Mouse (Mus musculus): ENCODE results near the gene 2310034G01Rik. TPM values are rescaled to one million over a fixed set of nuclear protein-coding genes. Genes with fewer than 3 reads are reported as not detected.
A peak's percentile ranks its signal among the peaks of the same experiment; 100 is the strongest.

Gene 2310034G01Rik
- polyA plus RNA-seq (2016; fragmentation: Nextera tagmentation; extraction: Ambion mirVana) = 1.3 and 1.8 TPM in 2 replicates

DNA sequence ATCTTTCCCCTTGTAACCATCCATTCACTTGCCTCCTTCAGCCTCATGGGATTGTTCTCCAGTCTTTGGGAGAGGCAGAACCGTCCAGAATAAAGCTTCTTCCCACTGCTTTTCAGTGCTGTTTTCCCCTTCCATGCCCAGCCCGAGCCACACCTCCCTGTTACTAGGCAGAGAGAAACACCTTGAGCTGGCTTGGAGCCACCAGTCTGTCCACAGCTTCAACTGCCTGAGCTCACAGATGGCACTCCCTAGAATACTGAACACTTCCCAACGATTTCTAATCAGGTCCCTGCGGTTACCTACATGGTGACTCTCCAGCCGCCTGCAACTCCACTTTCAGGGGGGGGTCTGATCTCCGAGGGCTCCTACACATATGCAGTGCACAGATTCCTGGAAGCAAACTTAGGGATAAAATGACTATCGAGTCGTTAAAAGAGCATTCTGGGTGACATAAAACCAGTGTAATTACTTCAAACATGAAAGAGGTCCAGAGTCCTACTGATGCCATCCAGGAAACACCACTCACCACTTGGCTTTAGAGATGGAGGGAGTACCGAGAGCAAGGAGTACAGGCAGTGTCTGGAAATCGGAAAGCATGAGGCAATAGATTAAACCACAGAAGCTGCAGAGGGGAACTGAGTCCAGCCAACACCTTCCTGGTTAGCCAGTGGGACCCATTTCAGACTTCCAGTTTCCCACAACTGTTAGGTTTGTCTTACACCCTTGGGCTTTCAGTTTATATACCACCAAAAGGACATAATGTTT lies at the start of gene 2310034G01Rik:
TSS of gene 2310034G01Rik (minus strand) at position 135 of the 765 bp plus-strand sequence.
- H3K9me3 ChIP-seq (replicated peaks) = no peaks in the 10 kb centered on the region
- peaks cover 20% of the 10 kb centered on the region for H3K4me1 ChIP-seq
- H3K4me3 ChIP-seq = peak within 1 kb of the TSS; percentile 76
- H3K27me3 ChIP-seq (ENCODE audit: low read depth, poor library complexity, severe bottlenecking) = peaks cover 72% of the 10 kb centered on the region
- 70% methylated on average over 10 of the region's 10 CpGs for WGBS
- no peak for DNase-seq (ENCODE audit: low spot score)
- H3K36me3 ChIP-seq = no peaks in the 10 kb centered on the region
- peak within 1 kb of the TSS; percentile 86 for H3K27ac ChIP-seq

- no peak overlapping the region; the same call in 1 of the 2 replicates for H3K4me3 ChIP-seq
- H3K9me3 ChIP-seq (replicated peaks) = no peaks in the 10 kb centered on the region
- H3K27ac ChIP-seq = no peak overlapping the region
- DNase-seq (ENCODE audit: low spot score) = no peak
- WGBS = 72% methylated on average over 7 of the region's 7 CpGs
- H3K27me3 ChIP-seq (ENCODE audit: low read depth, poor library complexity, severe bottlenecking) = no peaks in the 10 kb centered on the region
- H3K36me3 ChIP-seq = peaks cover 40% of the 10 kb centered on the region
- H3K4me1 ChIP-seq = peaks cover 35% of the 10 kb centered on the region
Observed at GRCm38 (mm10) chr19:46399886-46400285, 49.8 kb upstream of the 2310034G01Rik start.

- peaks cover 39% of the 10 kb centered on the region for H3K4me1 ChIP-seq
- H3K36me3 ChIP-seq = peaks cover 35% of the 10 kb centered on the region
- H3K27ac ChIP-seq = no peak overlapping the region
- WGBS = 84% methylated on average over 6 of the region's 6 CpGs
- no peaks in the 10 kb centered on the region for H3K27me3 ChIP-seq (ENCODE audit: low read depth, poor library complexity, severe bottlenecking)
- H3K9me3 ChIP-seq (replicated peaks) = no peaks in the 10 kb centered on the region
- DNase-seq (ENCODE audit: low spot score) = no peak
- no peak overlapping the region for H3K4me3 ChIP-seq
Observed at GRCm38 (mm10) chr19:46399372-46399771, 49.3 kb upstream of the 2310034G01Rik start.

DNA sequence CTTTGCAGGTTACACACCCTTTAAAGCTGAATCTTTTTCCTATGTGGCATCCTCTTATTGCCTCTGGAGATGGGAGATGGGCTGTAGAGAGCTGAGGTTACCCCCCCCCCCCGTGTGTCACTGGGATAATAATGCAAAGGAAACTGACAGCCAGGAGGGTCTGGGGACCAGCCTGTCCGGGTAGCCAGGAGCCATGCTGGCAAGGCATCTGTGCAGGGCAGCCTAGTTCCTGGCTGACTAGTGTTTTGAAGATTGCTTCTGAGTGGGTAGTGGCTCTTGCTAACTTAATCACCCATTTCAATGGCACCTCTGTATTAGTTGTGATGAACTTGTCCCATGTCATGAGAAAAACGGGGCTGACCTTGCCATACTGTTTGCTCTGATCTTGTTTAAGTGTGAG lies 48.3 kb upstream of the 2310034G01Rik start:
- 49% methylated on average over 3 of the region's 3 CpGs for WGBS

DNA sequence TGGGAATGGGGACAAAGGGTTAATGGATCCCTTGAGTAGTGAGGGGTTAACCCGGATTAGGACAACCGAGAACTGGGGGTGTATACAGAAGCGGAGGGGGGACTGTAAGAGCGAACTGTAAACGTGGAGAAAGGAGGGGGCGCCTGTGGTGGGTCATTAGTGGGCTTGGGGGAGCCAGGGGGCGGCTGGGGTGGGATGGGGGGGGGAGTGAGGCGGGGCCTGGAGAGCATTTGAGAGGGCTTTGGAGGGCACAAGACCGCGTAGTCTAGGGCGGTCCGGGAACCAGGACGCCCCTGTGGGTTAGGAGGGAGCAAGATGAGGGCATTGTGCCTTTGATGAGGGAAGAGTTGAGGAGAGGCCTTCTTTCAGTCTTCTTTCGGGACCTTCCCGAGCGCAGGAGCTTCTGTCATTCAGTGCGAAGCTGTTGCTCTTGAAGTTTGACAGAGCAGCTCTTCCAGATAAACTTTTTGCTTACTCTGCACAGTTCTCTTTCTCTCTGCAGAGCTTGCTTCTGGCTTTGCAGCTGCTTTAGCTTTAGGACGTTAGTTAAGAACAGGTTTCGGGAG lies 47.4 kb upstream of the 2310034G01Rik start:
- peak overlapping the region; percentile 93 for H3K27ac ChIP-seq
- peaks cover 17% of the 10 kb centered on the region for H3K36me3 ChIP-seq
- no peaks in the 10 kb centered on the region for H3K27me3 ChIP-seq (ENCODE audit: low read depth, poor library complexity, severe bottlenecking)
- peak; percentile 64 for DNase-seq (ENCODE audit: low spot score)
- no peaks in the 10 kb centered on the region for H3K9me3 ChIP-seq (replicated peaks)
- H3K4me3 ChIP-seq = peak overlapping the region; percentile 86
- 2% methylated on average over 19 of the region's 19 CpGs for WGBS
- H3K4me1 ChIP-seq = peaks cover 50% of the 10 kb centered on the region

More for the DNA sequence above, 48.3 kb upstream of the 2310034G01Rik start:
- Histone ChIP-seq H3K9me3 (replicated peaks) (no peaks in the 10 kb centered on the region), H3K27me3 (ENCODE audit: low read depth, poor library complexity, severe bottlenecking) (no peaks in the 10 kb centered on the region), H3K4me1 (peaks cover 49% of the 10 kb centered on the region), H3K27ac (no peak overlapping the region), H3K4me3 (peak overlapping the region; percentile 86), H3K36me3 (peaks cover 26% of the 10 kb centered on the region)
- no peak for DNase-seq (ENCODE audit: low spot score)

- H3K9me3 ChIP-seq (replicated peaks) = no peaks in the 10 kb centered on the region
- H3K27me3 ChIP-seq (ENCODE audit: low read depth, poor library complexity, severe bottlenecking) = no peaks in the 10 kb centered on the region
- WGBS = under 1% methylated on average over 57 of the region's 57 CpGs
- H3K36me3 ChIP-seq = peaks cover 15% of the 10 kb centered on the region
- H3K4me1 ChIP-seq = peaks cover 50% of the 10 kb centered on the region
- H3K27ac ChIP-seq = peak within 1 kb of the TSS; percentile 93
- H3K4me3 ChIP-seq = peak within 1 kb of the TSS; percentile 86
- DNase-seq (ENCODE audit: low spot score) = peak; percentile 95
Observed at GRCm38 (mm10) chr19:46396686-46397435, 46.8 kb upstream of the 2310034G01Rik start, which contains the start of gene Sufu. Gene Sufu, plus strand, starts transcription at chr19:46396896.

GRCm38 (mm10) chr19:46396109-46396508 lies 46.0 kb upstream of the 2310034G01Rik start:
- Histone ChIP-seq H3K4me1 (peaks cover 50% of the 10 kb centered on the region), H3K9me3 (replicated peaks) (no peaks in the 10 kb centered on the region), H3K4me3 (peak overlapping the region; percentile 70), H3K27me3 (ENCODE audit: low read depth, poor library complexity, severe bottlenecking) (no peaks in the 10 kb centered on the region), H3K27ac (0 out of 2 replicates have a peak overlapping the region, but pooled peaks have one; percentile 85), H3K36me3 (peaks cover 12% of the 10 kb centered on the region)
- DNase-seq (ENCODE audit: low spot score) = no peak
- 11% methylated on average over 8 of the region's 8 CpGs for WGBS

DNA sequence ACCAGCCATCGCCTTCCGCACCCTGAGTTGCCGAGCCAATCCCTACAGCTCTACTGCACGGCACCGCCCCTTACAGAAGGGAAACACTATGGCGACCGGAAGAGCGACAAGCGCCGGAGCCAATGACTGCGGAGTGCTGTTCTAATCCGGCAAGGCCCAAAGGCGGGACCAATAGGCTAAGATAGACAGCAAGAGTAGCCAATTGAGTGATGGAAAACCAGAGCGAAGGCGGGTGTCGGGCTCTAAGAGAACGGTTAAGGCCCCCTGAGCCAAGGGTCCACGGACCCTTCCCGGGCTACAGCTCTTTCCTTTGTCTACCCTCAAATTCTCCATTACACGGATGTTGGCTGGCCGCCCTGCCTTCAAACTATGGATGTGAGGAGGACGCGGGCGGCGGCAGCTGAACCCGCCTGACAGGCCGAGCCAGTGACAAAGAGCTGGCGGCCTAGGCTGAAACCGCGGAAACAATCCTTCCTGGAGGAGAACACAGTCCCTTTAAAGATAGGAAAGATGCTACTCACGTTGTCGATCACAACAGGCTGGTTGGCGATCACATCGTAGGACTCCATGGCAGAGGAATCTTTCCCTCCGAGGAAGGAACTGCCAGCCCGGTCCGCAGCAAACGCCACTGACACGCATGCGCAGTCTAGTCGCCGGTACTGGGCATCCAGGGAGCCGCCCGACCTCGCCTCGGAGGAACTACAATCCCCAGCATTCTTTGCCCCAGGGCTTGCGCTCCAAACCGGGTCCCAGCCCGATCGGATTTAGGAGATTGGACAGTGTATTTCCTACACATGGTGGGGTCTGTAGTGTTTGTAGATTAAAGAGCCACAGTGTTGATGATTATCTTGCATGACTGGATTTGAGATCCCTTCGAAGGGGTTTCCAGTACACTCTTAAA lies 45.3 kb upstream of the 2310034G01Rik start, which contains the start of gene Actr1a:
TSS of gene Actr1a (minus strand) at position 640 of the 901 bp plus-strand sequence.
- peak within 1 kb of the TSS; percentile 85 for H3K27ac ChIP-seq
- peak; percentile 98 for DNase-seq (ENCODE audit: low spot score)
- WGBS = under 1% methylated on average over 51 of the region's 51 CpGs
- H3K4me3 ChIP-seq = peak within 1 kb of the TSS; percentile 86
- H3K9me3 ChIP-seq (replicated peaks) = no peaks in the 10 kb centered on the region
- H3K4me1 ChIP-seq = peaks cover 49% of the 10 kb centered on the region
- no peaks in the 10 kb centered on the region for H3K27me3 ChIP-seq (ENCODE audit: low read depth, poor library complexity, severe bottlenecking)
- H3K36me3 ChIP-seq = peaks cover 12% of the 10 kb centered on the region

DNA sequence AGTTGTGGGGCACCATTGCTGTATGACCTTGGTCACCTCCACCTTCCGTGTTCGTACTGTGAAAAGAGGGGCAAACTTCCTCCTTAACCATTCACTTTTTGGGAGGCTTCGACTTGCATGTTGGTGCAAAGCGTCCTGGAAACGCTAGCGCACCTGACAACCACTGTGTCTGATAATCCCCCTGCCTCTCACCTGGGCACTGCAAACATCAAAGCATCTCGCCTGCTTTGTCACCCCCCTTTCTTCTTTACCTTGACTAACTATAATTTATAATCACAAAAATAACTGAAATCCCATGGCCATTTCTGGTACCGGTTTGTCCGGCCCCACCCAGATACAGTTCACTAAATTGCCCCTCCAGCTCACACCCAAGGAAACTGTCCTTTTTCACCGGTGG lies 44.6 kb upstream of the 2310034G01Rik start:
- H3K4me1 ChIP-seq = peaks cover 44% of the 10 kb centered on the region
- H3K9me3 ChIP-seq (replicated peaks) = no peaks in the 10 kb centered on the region
- H3K4me3 ChIP-seq = peak overlapping the region; percentile 70
- peaks cover 19% of the 10 kb centered on the region for H3K36me3 ChIP-seq
- DNase-seq (ENCODE audit: low spot score) = no peak
- 8% methylated on average over 10 of the region's 10 CpGs for WGBS
- no peaks in the 10 kb centered on the region for H3K27me3 ChIP-seq (ENCODE audit: low read depth, poor library complexity, severe bottlenecking)
- H3K27ac ChIP-seq = peak overlapping the region; percentile 85

DNA sequence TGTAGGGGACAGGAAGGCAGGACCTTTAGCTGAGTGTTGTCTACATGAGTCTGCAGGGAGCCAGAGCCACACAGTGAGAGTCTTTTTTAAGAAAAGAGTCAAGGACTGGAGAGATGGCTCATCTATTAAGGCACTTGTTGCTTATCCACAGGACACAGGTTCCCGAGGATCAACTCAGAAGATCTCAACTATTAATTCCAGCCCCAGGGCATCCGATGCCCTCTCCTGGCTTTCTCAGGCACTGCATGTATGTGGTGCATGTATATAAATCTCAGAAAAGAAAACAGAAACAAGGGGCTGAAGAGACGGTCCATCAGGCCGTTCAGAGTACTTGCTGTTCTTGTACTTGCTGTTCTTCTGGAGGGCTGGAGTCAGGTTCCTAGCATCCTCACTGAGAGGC lies 41.9 kb upstream of the 2310034G01Rik start:
- WGBS = 60% methylated on average over 4 of the region's 4 CpGs
- DNase-seq (ENCODE audit: low spot score) = no peak
- no peak overlapping the region for H3K4me3 ChIP-seq

DNA sequence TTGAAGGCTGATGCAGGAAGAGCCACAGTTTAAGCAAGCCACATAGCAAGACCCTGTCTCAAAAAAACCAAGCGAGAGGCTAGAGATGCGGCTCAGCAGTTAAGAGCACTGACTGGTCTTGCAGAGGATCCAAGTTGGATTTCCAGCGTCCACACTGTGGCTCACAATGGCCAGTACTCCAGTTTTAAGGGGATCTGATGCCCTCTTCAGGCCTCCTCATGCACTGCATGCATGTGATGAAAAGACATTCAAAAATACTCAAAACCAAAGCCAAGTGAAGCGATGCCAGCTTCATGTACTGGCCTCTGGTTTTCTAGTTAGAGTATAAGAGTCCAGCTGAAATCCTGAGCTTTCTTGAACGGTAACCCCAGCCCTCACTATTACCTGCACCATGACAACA lies 39.8 kb upstream of the 2310034G01Rik start:
- Histone ChIP-seq H3K9me3 (replicated peaks) (no peaks in the 10 kb centered on the region), H3K27me3 (ENCODE audit: low read depth, poor library complexity, severe bottlenecking) (no peaks in the 10 kb centered on the region), H3K36me3 (peaks cover 58% of the 10 kb centered on the region), H3K4me1 (peaks cover 17% of the 10 kb centered on the region), H3K4me3 (no peak overlapping the region), H3K27ac (no peak overlapping the region)
- WGBS = 81% methylated on average over 5 of the region's 5 CpGs
- DNase-seq (ENCODE audit: low spot score) = no peak

More for the DNA sequence above, 41.9 kb upstream of the 2310034G01Rik start:
- H3K36me3 ChIP-seq = peaks cover 38% of the 10 kb centered on the region
- no peak overlapping the region for H3K27ac ChIP-seq
- no peaks in the 10 kb centered on the region for H3K27me3 ChIP-seq (ENCODE audit: low read depth, poor library complexity, severe bottlenecking)
- H3K9me3 ChIP-seq (replicated peaks) = no peaks in the 10 kb centered on the region
- peaks cover 23% of the 10 kb centered on the region for H3K4me1 ChIP-seq

DNA sequence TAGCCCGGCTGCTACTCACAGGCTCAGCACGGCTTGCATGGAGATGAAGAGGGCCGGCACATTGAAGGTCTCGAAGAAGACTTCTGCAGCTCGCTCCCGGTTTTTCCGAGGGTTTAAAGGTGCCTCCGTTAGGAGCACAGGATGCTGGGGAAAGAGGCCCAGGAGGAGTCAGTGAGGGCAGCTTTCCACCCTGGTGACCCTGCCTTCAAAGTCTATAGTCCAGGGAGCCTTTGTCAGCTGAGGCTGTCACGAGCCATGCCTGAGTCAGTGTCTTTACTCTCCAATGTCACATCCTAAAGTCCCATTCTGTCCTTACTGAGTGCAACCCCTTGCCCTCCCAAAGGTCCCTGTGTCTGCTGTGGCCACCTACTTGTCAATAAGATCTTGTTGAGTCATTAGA lies 32.2 kb upstream of the 2310034G01Rik start:
- Histone ChIP-seq H3K27ac (no peak overlapping the region), H3K4me3 (no peak overlapping the region), H3K27me3 (ENCODE audit: low read depth, poor library complexity, severe bottlenecking) (no peaks in the 10 kb centered on the region), H3K9me3 (replicated peaks) (no peaks in the 10 kb centered on the region), H3K36me3 (peaks cover 98% of the 10 kb centered on the region), H3K4me1 (no peaks in the 10 kb centered on the region)
- no peak for DNase-seq (ENCODE audit: low spot score)
- WGBS = 92% methylated on average over 9 of the region's 9 CpGs

Data from limb, embryonic 10.5 days (tissue).